Mouse (Mus musculus) retina, postnatal 1 day (tissue): ENCODE measurements around the gene Cacna1b.

ENCODE experiments used
- DNase-seq: peaks from one replicate; pipeline ENCODE4 v3.0.0-alpha.2; 2012

Gene Cacna1b

GRCm38 (mm10) chr2:24642834-24643233, 120.1 kb downstream of the Cacna1b start:
- no peak for DNase-seq

GRCm38 (mm10) chr2:24638102-24638954, 124.6 kb downstream of the Cacna1b start:
- no peak for DNase-seq

DNA sequence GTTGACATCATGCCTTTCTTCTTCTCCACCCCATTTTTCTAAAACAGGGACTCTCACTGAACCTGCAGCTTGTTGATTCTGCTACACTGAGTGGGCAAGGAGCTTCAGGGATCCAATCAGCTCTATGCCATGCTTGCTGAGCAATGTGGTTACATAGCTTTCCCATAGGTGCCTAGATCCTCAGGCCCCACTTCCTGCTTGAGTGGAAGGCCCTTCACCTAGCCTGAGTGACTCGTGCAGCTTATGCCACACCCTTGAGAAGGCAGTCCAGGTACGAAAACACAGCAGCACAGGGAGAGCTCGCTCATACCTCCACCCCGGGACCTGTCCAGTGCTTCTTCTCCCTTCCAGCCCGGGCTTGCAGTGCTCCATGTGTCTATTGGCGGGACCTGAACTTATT, 129.3 kb downstream of the Cacna1b start:
- DNase-seq: no peak

DNA sequence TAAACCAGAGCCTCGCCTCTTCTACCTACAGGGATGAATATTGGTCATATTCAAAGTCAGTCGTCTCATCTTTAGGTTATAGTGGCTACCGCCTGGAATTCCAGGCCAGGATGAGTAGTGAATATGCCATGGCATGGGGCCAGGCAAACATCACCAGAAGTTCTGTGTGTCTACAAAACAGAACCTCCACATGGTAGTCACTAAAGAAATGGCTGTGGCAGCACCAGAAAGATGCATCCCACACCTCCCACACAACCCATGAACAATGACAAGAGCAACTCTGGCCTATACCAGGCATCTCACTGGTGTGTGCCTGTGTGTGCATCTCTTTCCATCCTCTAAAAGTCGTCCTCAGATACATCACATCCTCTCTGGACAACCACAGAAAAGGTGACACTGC, 145.8 kb downstream of the Cacna1b start:
- no peak for DNase-seq

DNA sequence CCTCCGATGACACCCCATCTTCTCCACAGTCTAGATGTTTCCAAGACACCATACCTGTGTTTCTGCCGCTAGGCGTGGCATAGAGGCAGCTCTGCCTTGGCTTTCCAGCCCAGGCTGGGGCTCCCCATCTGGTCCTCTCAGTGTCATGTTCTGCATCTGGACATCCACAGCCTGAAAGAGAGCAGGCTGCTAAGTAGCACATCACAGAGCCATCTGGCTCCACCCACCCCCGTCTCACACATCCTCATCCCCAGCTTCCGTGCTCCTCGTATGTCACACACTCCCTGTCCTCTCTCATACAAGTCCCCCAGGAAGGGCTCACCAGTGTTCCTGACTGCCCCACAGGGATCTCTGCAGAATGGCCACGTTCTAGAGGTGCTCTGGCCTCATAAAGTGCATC, 153.2 kb downstream of the Cacna1b start:
- DNase-seq: no peak

DNA sequence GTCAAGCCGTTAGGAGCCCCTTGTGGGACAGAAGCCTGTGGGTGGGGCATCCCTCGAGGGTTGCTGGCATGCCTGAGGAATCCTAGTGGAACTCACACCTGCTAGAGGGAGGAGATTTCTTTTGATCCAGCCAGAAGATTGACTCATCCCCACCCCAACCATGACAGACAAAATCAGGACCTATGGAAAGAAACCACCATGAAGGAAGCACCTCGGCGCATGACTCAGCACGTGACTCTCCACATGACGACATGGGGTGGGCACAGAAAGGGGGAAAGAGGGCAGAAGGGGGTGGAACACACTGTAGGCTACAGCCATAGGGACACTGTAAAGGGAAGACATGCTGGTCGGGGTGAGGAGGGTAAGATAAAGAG, 154.2 kb downstream of the Cacna1b start:
- DNase-seq: peak; percentile 6

DNA sequence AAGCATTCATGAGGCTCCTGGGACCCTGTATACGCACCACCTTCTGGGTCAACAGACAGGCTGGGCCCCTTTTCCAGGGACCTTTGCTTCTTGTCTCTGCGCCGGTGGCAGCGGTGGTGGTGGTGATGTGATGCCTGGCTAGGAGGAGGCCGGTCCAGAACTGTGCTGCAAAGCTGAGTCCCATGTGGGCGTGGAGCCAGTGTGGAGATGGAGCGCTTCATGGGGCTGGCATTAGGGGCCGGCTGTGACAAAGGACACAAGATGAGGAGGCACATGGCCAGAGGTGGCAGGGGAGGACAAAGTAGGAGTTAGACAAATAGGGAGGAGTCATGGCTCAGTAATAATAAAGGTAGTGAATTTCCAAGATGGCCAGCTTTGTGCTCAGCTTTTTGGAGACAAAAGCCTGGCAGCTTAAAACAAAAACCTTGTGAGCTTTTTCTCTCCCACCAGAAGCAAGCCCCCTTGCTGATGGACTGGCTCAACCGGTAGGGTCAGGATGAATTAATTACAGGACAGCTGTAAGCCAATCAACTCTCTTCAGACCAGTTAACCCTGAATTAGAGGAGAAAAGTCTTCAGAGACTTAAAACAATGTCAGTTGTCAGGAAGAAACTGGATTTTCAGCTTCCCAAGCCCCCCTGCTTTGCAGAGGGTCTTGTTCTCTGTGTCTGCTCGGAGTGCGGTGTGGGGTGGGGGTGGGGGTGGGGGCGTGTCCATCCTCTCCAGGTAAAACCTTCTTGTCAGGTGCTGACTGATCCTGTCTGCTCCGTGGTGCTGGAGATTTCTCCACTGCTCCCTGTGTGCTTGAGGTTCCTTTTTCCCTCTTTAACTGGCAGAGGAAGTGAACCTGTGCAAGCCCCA, 154.8 kb downstream of the Cacna1b start:
- peak; percentile 17 for DNase-seq

- DNase-seq: no peak
These were observed 156.4 kb downstream of the Cacna1b start for GRCm38 (mm10) chr2:24606531-24606930.

DNA sequence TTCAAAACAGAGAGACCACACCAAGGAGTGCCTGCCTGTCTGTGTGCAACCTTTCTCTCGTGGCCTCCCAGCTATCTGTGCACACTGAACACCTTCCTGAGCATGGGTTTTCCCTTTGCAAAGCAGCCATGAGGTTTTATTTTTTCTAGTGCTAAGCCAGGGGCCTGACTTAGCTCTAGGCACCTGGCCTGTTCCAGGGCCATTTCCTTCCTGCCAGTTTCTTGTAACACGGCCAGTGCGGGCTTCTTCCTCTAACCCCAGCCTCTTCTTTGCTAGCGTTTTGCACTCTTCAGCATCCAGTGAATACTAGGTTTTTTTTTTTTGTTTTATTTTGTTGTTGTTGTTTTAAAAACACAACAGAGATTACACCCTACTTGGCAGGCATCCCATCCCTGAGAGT, 157.9 kb downstream of the Cacna1b start:
- DNase-seq: no peak

- DNase-seq: no peak
These were observed 173.5 kb downstream of the Cacna1b start for GRCm38 (mm10) chr2:24589426-24589825.

GRCm38 (mm10) chr2:24587999-24588398, 175.0 kb downstream of the Cacna1b start:
- no peak for DNase-seq

DNA sequence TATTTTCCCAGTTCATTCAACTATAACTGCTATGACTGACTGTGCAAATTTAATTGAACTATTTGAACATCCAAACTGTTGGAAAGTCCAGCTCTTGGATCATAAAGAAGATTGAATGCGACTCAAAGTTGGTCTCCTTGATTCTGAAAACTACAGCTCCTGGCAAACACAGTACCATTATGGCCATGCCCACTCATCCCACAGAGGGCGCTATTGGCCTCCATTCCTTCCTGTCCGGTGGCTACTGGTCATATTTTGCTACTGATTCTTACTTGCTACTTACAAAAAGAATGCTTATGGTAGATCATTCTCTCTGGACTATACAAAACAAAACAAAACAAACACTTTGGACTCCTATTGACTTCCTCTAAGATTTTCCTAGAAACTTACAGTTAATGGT, 188.3 kb downstream of the Cacna1b start:
- peak; percentile 37 for DNase-seq

GRCm38 (mm10) chr2:24570917-24571316, 192.0 kb downstream of the Cacna1b start:
- DNase-seq: no peak

DNA sequence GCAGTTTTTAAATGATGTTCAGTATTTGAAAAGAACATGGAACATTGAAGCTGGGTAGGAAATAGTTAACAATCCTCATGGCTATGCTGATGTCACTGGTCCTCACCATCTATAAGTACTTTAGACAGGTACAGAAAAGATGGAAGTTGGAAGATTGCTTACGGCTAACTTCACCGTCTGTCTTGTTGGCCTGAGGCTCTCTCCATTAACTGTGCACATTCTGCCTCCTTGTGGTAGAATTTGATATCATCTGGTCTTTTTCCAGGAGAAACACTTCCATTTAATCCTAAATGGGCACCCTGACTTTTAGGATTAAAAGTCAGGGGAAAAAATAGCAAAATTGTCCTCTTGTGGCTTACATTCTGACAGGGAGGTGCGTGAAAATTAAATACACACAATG, 194.4 kb downstream of the Cacna1b start:
- DNase-seq: peak; percentile 73

GRCm38 (mm10) chr2:24562547-24563290, 200.2 kb downstream of the Cacna1b start:
- DNase-seq: no peak

DNA sequence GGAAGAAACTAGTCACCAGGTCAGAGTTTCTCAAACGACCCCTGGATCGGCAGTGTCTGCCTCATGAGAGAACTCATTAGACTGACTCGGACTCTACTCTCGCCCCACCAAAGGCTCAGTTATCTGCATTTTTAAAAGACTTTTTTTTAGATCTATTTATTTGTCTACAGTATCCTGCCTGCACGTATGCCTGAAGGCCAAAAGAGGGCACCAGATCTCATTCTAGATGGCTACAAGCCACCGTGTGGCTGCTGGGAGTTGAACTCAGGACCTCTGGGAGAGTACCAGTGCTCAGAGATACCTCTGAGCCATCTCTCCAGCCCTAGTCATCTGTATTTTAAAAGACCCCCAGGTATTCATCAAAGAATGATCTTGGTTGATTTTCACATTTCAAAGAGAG, 201.0 kb downstream of the Cacna1b start:
- DNase-seq: no peak

DNA sequence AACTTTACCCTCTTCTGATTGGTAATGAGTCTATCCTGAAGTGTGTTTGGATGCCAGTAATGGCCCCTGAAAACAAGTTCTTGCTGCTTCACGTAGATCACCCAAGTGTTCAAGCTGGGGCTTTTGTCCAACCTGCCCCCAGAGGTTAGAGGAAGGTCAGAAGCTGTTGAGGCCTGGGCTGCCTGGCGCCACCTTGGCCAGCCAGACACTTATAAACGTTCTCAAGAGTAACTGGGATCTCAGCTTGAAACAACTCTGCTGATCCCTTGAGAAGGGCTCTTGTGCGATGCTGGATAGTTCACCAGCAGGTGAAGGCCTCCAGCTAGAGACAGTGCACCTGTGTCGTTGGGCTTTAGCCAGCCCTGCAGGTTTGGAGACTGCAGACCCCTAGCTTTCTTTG, 202.8 kb downstream of the Cacna1b start:
- no peak for DNase-seq

DNA sequence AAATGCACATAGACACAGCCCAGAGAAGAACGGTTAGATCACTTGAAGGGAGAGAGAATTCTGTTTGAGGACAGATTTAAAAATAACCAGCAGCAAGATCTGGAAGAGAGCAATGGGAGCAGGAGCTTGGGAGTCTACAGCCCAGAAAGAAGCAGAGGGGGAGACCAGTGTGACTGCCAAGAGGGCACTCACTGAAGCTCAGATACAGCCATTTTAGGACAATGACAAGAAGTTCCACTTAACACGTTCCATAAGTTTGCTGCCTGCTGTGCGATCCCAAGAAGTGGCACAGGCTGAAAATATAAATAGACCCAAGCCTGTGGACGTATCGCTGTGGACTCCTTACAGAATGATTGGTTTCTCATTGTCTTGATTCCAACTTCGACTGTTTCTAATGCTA, 206.6 kb downstream of the Cacna1b start:
- DNase-seq: no peak

DNA sequence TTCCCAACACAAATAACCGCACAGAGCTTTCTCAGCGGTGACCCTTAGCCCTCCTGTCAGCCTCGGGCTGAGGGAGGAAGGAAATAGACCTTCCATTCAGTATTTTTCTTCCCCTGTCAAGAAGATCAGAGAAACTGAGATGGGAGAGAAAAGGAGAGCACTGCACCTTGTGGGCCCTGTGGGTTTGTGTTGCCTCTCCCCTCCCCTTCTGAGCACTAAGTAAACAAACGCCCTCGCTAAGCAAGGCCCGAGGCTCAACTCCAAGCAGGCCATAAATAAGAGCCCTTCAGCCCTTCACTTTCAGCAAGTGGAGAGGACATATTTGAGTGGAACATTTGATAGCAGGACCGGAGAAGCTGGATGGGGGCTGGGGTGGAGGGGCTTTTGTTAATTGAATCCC, 209.0 kb downstream of the Cacna1b start:
- DNase-seq: no peak
